Mouse (Mus musculus) lung, embryonic 14.5 days (tissue): ENCODE data around the gene Pla2g12b. TPM values are rescaled to one million over a fixed set of nuclear protein-coding genes. Genes with fewer than 3 reads are reported as not detected.

Source experiments
- ATAC-seq: fragments of 200-750 bp; cut with Nextera tagmentation; 2 replicates; pipeline ENCODE4 v1.8.0; 2017; ENCODE audit warnings: mild to moderate bottlenecking, moderate TSS enrichment, moderate library complexity; ENCODE audit not compliant: insufficient read depth
- DNase-seq: peaks from one replicate; pipeline ENCODE4 v3.0.0-alpha.2; 2015
- H3K27ac ChIP-seq: fragments of 300-500 bp; sonication (generic); 2 replicates; pipeline ENCODE4 v1.5.1; 2014; ENCODE audit warnings: low read depth, mild to moderate bottlenecking, moderate library complexity
- H3K27me3 ChIP-seq: fragments of 300-500 bp; sonication (generic); 2 replicates; pipeline ENCODE4 v1.6.1; 2014; ENCODE audit warnings: low read length, control low read depth; ENCODE audit not compliant: insufficient read depth
- H3K36me3 ChIP-seq: fragments of 300-500 bp; sonication (generic); 2 replicates; pipeline ENCODE4 v1.6.1; 2014; ENCODE audit warnings: control low read depth; ENCODE audit not compliant: insufficient read depth
- H3K4me1 ChIP-seq: fragments of 300-500 bp; sonication (generic); 2 replicates; pipeline ENCODE4 v1.6.1; 2014; ENCODE audit warnings: antibody characterized with exemption, control low read depth; ENCODE audit not compliant: insufficient read depth
- H3K4me2 ChIP-seq: fragments of 300-500 bp; sonication (generic); 2 replicates; pipeline ENCODE4 v1.6.1; 2014; ENCODE audit warnings: mild to moderate bottlenecking
- H3K4me3 ChIP-seq: fragments of 300-500 bp; sonication (generic); 2 replicates; pipeline ENCODE4 v1.5.1; 2014; ENCODE audit warnings: low read depth, low read length
- H3K9ac ChIP-seq: fragments of 300-500 bp; sonication (generic); 2 replicates; pipeline ENCODE4 v1.6.1; 2014
- H3K9me3 ChIP-seq: fragments of 300-500 bp; sonication (generic); 2 replicates; pipeline ENCODE4 v1.6.1; 2016; ENCODE audit warnings: low read depth, low read length, control low read depth
- CTCF ChIP-seq: IDR thresholded peaks from 2 replicates; pipeline ENCODE4 v1.5.1; 2016; ENCODE audit warnings: antibody characterized with exemption, low read depth
- WGBS: fragments of 180-500 bp; shearing (Covaris S2); extraction: QIAGEN DNeasy Blood & Tissue Kit; methylation state at CpG from one replicate; pipeline ENCODE4 v1.1.7; 2014; 5-methylcytosine and 5-hydroxymethylcytosine counted together
- polyA plus RNA-seq: library from polyadenylated mRNA; unstranded; fragments of >200 nt; fragmentation: Nextera tagmentation; extraction: Ambion mirVana; gene quantifications from 2 replicates; pipeline ENCODE4 v1.2.1, GENCODE M21; 2014

Pla2g12b gene
- polyA plus RNA-seq, 1 experiment from 2014 or later: not detected

- ATAC-seq: no peak
- Histone ChIP-seq H3K4me3 (no peak overlapping the region), H3K9ac (no peak overlapping the region), H3K4me2 (no peak overlapping the region), H3K4me1 (no peaks in the 10 kb centered on the region), H3K36me3 (no peaks in the 10 kb centered on the region), H3K9me3 (no peaks in the 10 kb centered on the region), H3K27ac (no peak overlapping the region), H3K27me3 (no peaks in the 10 kb centered on the region)
- no peak for TF ChIP-seq CTCF
- WGBS: 62% methylated on average over 3 of the region's 3 CpGs
- no peak for DNase-seq
Observed at GRCm38 (mm10) chr10:59416623-59417022, 13.2 kb downstream of the Pla2g12b start.

DNA sequence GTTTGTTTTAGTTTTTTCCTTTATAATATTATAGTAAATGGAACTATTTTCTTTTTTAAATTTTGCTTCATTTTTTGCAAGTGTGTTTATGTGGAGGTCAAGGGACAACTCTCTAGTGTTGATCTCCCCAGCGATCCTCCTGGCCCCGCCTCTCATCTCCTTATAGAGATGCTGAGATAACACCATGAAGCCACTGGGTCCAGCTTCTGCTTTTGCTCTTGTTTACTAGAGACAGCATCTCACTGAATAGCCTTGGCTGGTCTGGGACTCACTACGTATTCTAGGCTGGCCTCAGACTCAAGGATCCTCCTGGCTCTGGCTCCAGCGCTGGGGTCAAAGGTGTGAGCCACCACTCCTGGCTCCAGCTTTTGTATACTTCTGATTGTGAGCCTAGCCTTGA, 16.1 kb downstream of the Pla2g12b start:
- 76% methylated on average over 4 of the region's 4 CpGs for WGBS
- TF ChIP-seq CTCF: no peak

GRCm38 (mm10) chr10:59424453-59424852, 21.0 kb downstream of the Pla2g12b start:
- no peak overlapping the region for H3K9ac ChIP-seq
- no peak for ATAC-seq
- 36% methylated on average over 3 of the region's 3 CpGs for WGBS
- no peak overlapping the region for H3K4me2 ChIP-seq
- no peaks in the 10 kb centered on the region for H3K4me1 ChIP-seq
- no peak overlapping the region for H3K27ac ChIP-seq
- H3K4me3 ChIP-seq: no peak overlapping the region
- no peaks in the 10 kb centered on the region for H3K36me3 ChIP-seq
- no peaks in the 10 kb centered on the region for H3K9me3 ChIP-seq
- H3K27me3 ChIP-seq: no peaks in the 10 kb centered on the region
- no peak for TF ChIP-seq CTCF
- peak; percentile 24 for DNase-seq

More for the DNA sequence above, 16.1 kb downstream of the Pla2g12b start:
- Histone ChIP-seq H3K27me3 (no peaks in the 10 kb centered on the region), H3K36me3 (no peaks in the 10 kb centered on the region), H3K4me3 (no peak overlapping the region), H3K9ac (no peak overlapping the region), H3K27ac (no peak overlapping the region), H3K4me1 (no peaks in the 10 kb centered on the region), H3K9me3 (no peaks in the 10 kb centered on the region), H3K4me2 (no peak overlapping the region)
- DNase-seq (no peak), ATAC-seq (no peak)

GRCm38 (mm10) chr10:59425369-59425768, 21.9 kb downstream of the Pla2g12b start:
- no peaks in the 10 kb centered on the region for H3K4me1 ChIP-seq
- H3K4me3 ChIP-seq: no peak overlapping the region
- 79% methylated on average over 7 of the region's 7 CpGs for WGBS
- DNase-seq (peak; percentile 61), ATAC-seq (no peak)
- no peak overlapping the region for H3K4me2 ChIP-seq
- no peaks in the 10 kb centered on the region for H3K9me3 ChIP-seq
- H3K27me3 ChIP-seq: no peaks in the 10 kb centered on the region
- no peaks in the 10 kb centered on the region for H3K36me3 ChIP-seq
- TF ChIP-seq CTCF: no peak
- no peak overlapping the region for H3K9ac ChIP-seq
- no peak overlapping the region for H3K27ac ChIP-seq

DNA sequence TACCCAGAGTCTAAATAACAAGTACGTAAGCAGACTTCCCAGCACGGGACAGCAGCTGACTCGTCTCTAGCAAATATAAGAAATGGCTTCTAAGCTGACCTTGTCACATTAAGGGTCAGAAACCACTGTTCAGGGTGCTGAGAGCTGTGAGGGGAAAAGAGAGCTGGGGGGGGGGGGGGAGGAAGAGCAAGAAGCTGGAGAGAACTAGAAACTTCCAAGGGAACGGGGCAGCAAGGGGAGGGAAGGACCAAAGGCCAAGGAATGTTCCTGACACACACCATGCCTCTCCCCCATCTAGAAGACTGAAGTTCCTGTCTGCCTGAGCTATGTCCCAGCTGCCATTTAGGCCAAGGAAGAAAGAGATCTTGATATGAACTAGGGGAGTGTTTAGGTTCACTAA, 22.9 kb downstream of the Pla2g12b start:
- no peaks in the 10 kb centered on the region for H3K27me3 ChIP-seq
- no peak overlapping the region for H3K4me2 ChIP-seq
- DNase-seq (no peak), ATAC-seq (no peak)
- H3K9me3 ChIP-seq: no peaks in the 10 kb centered on the region
- H3K27ac ChIP-seq: no peak overlapping the region
- H3K4me1 ChIP-seq: no peaks in the 10 kb centered on the region
- no peak for TF ChIP-seq CTCF
- no peak overlapping the region for H3K4me3 ChIP-seq
- no peak overlapping the region for H3K9ac ChIP-seq
- WGBS: 33% methylated on average over 4 of the region's 4 CpGs
- no peaks in the 10 kb centered on the region for H3K36me3 ChIP-seq

- no peaks in the 10 kb centered on the region for H3K36me3 ChIP-seq
- no peak overlapping the region for H3K4me2 ChIP-seq
- no peaks in the 10 kb centered on the region for H3K27me3 ChIP-seq
- H3K9me3 ChIP-seq: no peaks in the 10 kb centered on the region
- no peaks in the 10 kb centered on the region for H3K4me1 ChIP-seq
- 77% methylated on average over 16 of the region's 16 CpGs for WGBS
- DNase-seq (no peak), ATAC-seq (no peak)
- H3K27ac ChIP-seq: no peak overlapping the region
- no peak for TF ChIP-seq CTCF
- no peak overlapping the region for H3K9ac ChIP-seq
- no peak overlapping the region for H3K4me3 ChIP-seq
Observed at GRCm38 (mm10) chr10:59429448-59430135, 26.1 kb downstream of the Pla2g12b start.

DNA sequence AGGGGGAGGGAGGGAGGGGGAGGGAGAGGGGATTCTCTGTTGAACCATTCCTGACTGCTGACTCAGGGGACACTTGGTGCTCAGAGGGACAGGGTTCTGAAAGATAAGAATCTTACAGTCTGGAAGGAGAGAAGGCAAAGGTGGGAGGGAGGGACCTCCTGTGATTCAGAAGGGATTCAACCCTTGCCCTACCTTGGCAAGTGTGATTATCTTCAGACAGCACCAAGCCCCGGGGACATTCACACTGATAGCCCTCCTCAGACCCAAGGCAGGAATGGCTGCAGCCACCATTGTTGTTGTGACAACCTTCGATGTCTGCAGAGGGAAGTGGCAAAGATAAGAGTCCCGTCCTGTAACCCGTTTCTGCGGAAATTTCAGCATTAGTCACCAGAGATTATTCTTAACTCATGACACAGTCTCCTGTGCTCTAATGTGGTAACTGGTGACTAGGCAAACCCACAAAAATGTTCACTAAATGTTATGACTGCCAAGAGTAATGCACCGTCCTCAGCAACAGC, 27.3 kb downstream of the Pla2g12b start:
- TF ChIP-seq CTCF: no peak
- Histone ChIP-seq H3K4me3 (no peak overlapping the region), H3K4me1 (no peaks in the 10 kb centered on the region), H3K36me3 (no peaks in the 10 kb centered on the region), H3K27me3 (no peaks in the 10 kb centered on the region), H3K27ac (no peak overlapping the region), H3K4me2 (no peak overlapping the region), H3K9me3 (no peaks in the 10 kb centered on the region), H3K9ac (no peak overlapping the region)
- DNase-seq (no peak), ATAC-seq (no peak)
- WGBS: 25% methylated on average over 6 of the region's 6 CpGs
